Mouse (Mus musculus): ENCODE data around the gene Plekhh2. TPM values are rescaled to one million over a fixed set of nuclear protein-coding genes. Genes with fewer than 3 reads are reported as not detected.

The Plekhh2 gene
- polyA plus RNA-seq, 1 experiment from 2014 or later = 0.31 TPM

DNA sequence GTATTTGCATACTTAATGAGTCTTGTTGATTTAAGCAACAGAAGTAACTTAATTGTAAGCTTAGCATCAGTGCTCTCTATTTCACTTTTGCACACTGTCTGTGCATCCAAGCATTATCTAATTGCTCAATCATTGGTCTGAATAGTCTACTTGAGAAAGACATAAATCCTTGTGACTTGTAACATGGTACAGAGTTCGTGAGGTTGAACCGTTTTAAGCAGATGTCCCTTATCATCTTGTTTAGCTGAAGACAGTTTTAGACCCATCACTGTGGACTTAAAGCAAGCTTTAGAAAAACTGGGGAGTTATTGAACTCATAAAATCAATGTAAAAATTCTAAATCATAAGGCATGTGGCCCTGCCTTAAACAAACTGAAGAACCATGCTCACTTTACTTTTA is 14.1 kb upstream of the Plekhh2 start:
- H3K9me3 ChIP-seq (ENCODE audit: low read length) = no peaks in the 10 kb centered on the region

GRCm38 (mm10) chr17:84497972-84498604 is 13.6 kb upstream of the Plekhh2 start:
- Histone ChIP-seq H3K4me1 (ENCODE audit: insufficient read depth) (no peaks in the 10 kb centered on the region), H3K4me3 (ENCODE audit: low read depth, low read length) (no peak overlapping the region)
- no peak for DNase-seq

More for the DNA sequence above, 14.1 kb upstream of the Plekhh2 start:
- Histone ChIP-seq H3K27ac (ENCODE audit: low read depth) (no peak overlapping the region), H3K4me2 (ENCODE audit: low read depth, low read length) (no peak overlapping the region), H3K27me3 (ENCODE audit: insufficient read depth, low read length) (no peaks in the 10 kb centered on the region), H3K4me3 (ENCODE audit: low read depth, low read length) (no peak overlapping the region), H3K9ac (replicated peaks) (no peak overlapping the region), H3K4me1 (ENCODE audit: insufficient read depth) (no peaks in the 10 kb centered on the region), H3K36me3 (replicated peaks; ENCODE audit: insufficient read depth, low read length) (no peaks in the 10 kb centered on the region)
- 61% methylated on average over 2 of the region's 2 CpGs for WGBS (ENCODE audit: insufficient replicate concordance)
- ATAC-seq = no peak
- TF ChIP-seq EP300 (IDR thresholded peaks at IDR 0.05; ENCODE audit: low read depth) = no peak
- no peak for TF ChIP-seq CTCF (IDR thresholded peaks at IDR 0.05; ENCODE audit: low read depth)
- no peak for DNase-seq

GRCm38 (mm10) chr17:84498639-84499038 is 13.1 kb upstream of the Plekhh2 start:
- H3K4me1 ChIP-seq (ENCODE audit: insufficient read depth) = no peaks in the 10 kb centered on the region
- H3K9ac ChIP-seq (replicated peaks) = no peak overlapping the region
- H3K9me3 ChIP-seq (ENCODE audit: low read length) = no peaks in the 10 kb centered on the region
- no peaks in the 10 kb centered on the region for H3K27me3 ChIP-seq (ENCODE audit: insufficient read depth, low read length)
- H3K4me2 ChIP-seq (ENCODE audit: low read depth, low read length) = no peak overlapping the region
- no peaks in the 10 kb centered on the region for H3K36me3 ChIP-seq (replicated peaks; ENCODE audit: insufficient read depth, low read length)
- ATAC-seq (no peak), DNase-seq (no peak)
- H3K4me3 ChIP-seq (ENCODE audit: low read depth, low read length) = no peak overlapping the region
- no peak overlapping the region for H3K27ac ChIP-seq (ENCODE audit: low read depth)
- TF ChIP-seq CTCF (IDR thresholded peaks at IDR 0.05; ENCODE audit: low read depth) = no peak
- TF ChIP-seq EP300 (IDR thresholded peaks at IDR 0.05; ENCODE audit: low read depth) = no peak
- 74% methylated on average over 5 of the region's 5 CpGs for WGBS (ENCODE audit: insufficient replicate concordance)

More at GRCm38 (mm10) chr17:84497972-84498604, 13.6 kb upstream of the Plekhh2 start:
- no peak for TF ChIP-seq EP300 (IDR thresholded peaks at IDR 0.05; ENCODE audit: low read depth)
- no peak for TF ChIP-seq CTCF (IDR thresholded peaks at IDR 0.05; ENCODE audit: low read depth)
- no peak overlapping the region for H3K4me2 ChIP-seq (ENCODE audit: low read depth, low read length)
- 63% methylated on average over 3 of the region's 3 CpGs for WGBS (ENCODE audit: insufficient replicate concordance)
- H3K27ac ChIP-seq (ENCODE audit: low read depth) = no peak overlapping the region
- no peaks in the 10 kb centered on the region for H3K36me3 ChIP-seq (replicated peaks; ENCODE audit: insufficient read depth, low read length)
- no peak overlapping the region for H3K9ac ChIP-seq (replicated peaks)
- no peaks in the 10 kb centered on the region for H3K9me3 ChIP-seq (ENCODE audit: low read length)
- H3K27me3 ChIP-seq (ENCODE audit: insufficient read depth, low read length) = no peaks in the 10 kb centered on the region
- no peak for ATAC-seq

- H3K27ac ChIP-seq (ENCODE audit: low read depth) = no peak overlapping the region
- WGBS (ENCODE audit: insufficient replicate concordance) = 79% methylated on average over 3 of the region's 3 CpGs
- no peak overlapping the region for H3K9ac ChIP-seq (replicated peaks)
- H3K36me3 ChIP-seq (replicated peaks; ENCODE audit: insufficient read depth, low read length) = no peaks in the 10 kb centered on the region
- TF ChIP-seq EP300 (IDR thresholded peaks at IDR 0.05; ENCODE audit: low read depth) (no peak), CTCF (IDR thresholded peaks at IDR 0.05; ENCODE audit: low read depth) (no peak)
- no peak overlapping the region for H3K4me3 ChIP-seq (ENCODE audit: low read depth, low read length)
- DNase-seq (no peak), ATAC-seq (no peak)
- H3K4me2 ChIP-seq (ENCODE audit: low read depth, low read length) = no peak overlapping the region
- H3K4me1 ChIP-seq (ENCODE audit: insufficient read depth) = no peaks in the 10 kb centered on the region
- no peaks in the 10 kb centered on the region for H3K9me3 ChIP-seq (ENCODE audit: low read length)
- no peaks in the 10 kb centered on the region for H3K27me3 ChIP-seq (ENCODE audit: insufficient read depth, low read length)
Observed at GRCm38 (mm10) chr17:84502341-84502740, 9.4 kb upstream of the Plekhh2 start.

GRCm38 (mm10) chr17:84505922-84506321 is 5.8 kb upstream of the Plekhh2 start:
- H3K4me2 ChIP-seq (ENCODE audit: low read depth, low read length) = no peak overlapping the region
- no peaks in the 10 kb centered on the region for H3K9me3 ChIP-seq (ENCODE audit: low read length)
- H3K4me3 ChIP-seq (ENCODE audit: low read depth, low read length) = no peak overlapping the region
- H3K4me1 ChIP-seq (ENCODE audit: insufficient read depth) = no peaks in the 10 kb centered on the region
- DNase-seq = no peak
- 0 out of 2 replicates have a peak, but pooled peaks cover 3% of the 10 kb centered on the region for H3K27me3 ChIP-seq (ENCODE audit: insufficient read depth, low read length)
- H3K9ac ChIP-seq (replicated peaks) = no peak overlapping the region
- H3K27ac ChIP-seq (ENCODE audit: low read depth) = no peak overlapping the region
- 58% methylated on average over 2 of the region's 2 CpGs for WGBS (ENCODE audit: insufficient replicate concordance)
- no peak for ATAC-seq
- TF ChIP-seq EP300 (IDR thresholded peaks at IDR 0.05; ENCODE audit: low read depth) (no peak), CTCF (IDR thresholded peaks at IDR 0.05; ENCODE audit: low read depth) (no peak)
- H3K36me3 ChIP-seq (replicated peaks; ENCODE audit: insufficient read depth, low read length) = no peaks in the 10 kb centered on the region

DNA sequence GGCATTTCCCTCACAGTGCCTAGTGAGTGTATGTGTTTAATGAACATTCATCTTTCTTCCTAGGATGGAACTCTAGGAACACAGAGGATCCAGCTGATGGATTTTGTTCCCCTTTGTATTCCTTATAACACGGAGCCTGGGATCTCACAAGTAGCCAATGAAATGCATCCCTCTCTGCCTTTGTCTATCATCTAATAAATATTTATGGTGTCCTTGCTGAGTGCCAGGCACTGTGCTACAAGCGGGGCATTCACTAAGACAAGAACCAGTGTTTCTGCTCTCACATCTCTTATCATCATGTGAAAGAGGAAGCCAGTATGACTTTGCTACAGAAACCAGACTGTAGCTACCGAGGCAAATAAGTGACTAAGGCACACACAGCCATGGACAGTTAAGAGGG is 3.0 kb upstream of the Plekhh2 start:
- Histone ChIP-seq H3K9ac (replicated peaks) (no peak overlapping the region), H3K36me3 (replicated peaks; ENCODE audit: insufficient read depth, low read length) (no peaks in the 10 kb centered on the region), H3K4me2 (ENCODE audit: low read depth, low read length) (no peak overlapping the region), H3K9me3 (ENCODE audit: low read length) (no peaks in the 10 kb centered on the region), H3K27me3 (ENCODE audit: insufficient read depth, low read length) (peaks cover 19% of the 10 kb centered on the region), H3K4me1 (ENCODE audit: insufficient read depth) (0 out of 2 replicates have a peak, but pooled peaks cover 2% of the 10 kb centered on the region), H3K4me3 (ENCODE audit: low read depth, low read length) (no peak overlapping the region), H3K27ac (ENCODE audit: low read depth) (no peak overlapping the region)
- TF ChIP-seq EP300 (IDR thresholded peaks at IDR 0.05; ENCODE audit: low read depth) (no peak), CTCF (IDR thresholded peaks at IDR 0.05; ENCODE audit: low read depth) (no peak)
- WGBS (ENCODE audit: insufficient replicate concordance) = 46% methylated on average over 3 of the region's 3 CpGs
- ATAC-seq = no peak
- DNase-seq = no peak
